In genomic region chr8:96488741-96489453, GRCm38 (mm10) we compare ENCODE assay signal across 31 mouse cellular contexts.
DNase-seq lines count a peak whose midpoint lies in the region; ATAC-seq lines count a peak whose summit lies in the region.
"Had no signal": no experiment of that assay in that cellular context is flagged by ENCODE, and none has a peak within 500 bp of the region (broad histone marks: within the 10 kb centered on the region; RNA-seq: fewer than 3 reads in every experiment).

No protein-coding gene starts in this region.

- no peaks in the 10 kb centered on the region for H3K4me1 ChIP-seq in hindbrain, embryonic 11.5 days (replicated peaks; ENCODE audit: control insufficient read depth, insufficient read depth, low read length)
- peaks cover 4% of the 10 kb centered on the region; the same call in 1 of the 2 replicates for H3K4me1 ChIP-seq in hindbrain, embryonic 14.5 days (replicated peaks; ENCODE audit: control insufficient read depth, insufficient read depth, low read length)
- 0 out of 2 replicates have a peak, but pooled peaks cover 3% of the 10 kb centered on the region for H3K4me1 ChIP-seq in midbrain, embryonic 14.5 days (ENCODE audit: control insufficient read depth, insufficient read depth, low read length)
- peaks cover 5% of the 10 kb centered on the region; the same call in 1 of the 2 replicates for H3K4me1 ChIP-seq in midbrain, embryonic 15.5 days
- H3K4me1 ChIP-seq: embryonic facial prominence, embryonic 12.5 days; heart, embryonic 10.5 days; heart, embryonic 15.5 days; limb, embryonic 13.5 days; liver, embryonic 12.5 days; megakaryocyte, embryonic 14.5 days had no signal

- H3K9ac ChIP-seq in hindbrain, embryonic 11.5 days (ENCODE audit: low read depth, low read length), result no peak overlapping the region
- H3K9ac ChIP-seq in hindbrain, embryonic 14.5 days, result no peak overlapping the region
- H3K9ac ChIP-seq in midbrain, embryonic 14.5 days (replicated peaks; ENCODE audit: low read length), result no peak overlapping the region
- H3K9ac ChIP-seq in midbrain, embryonic 15.5 days, result no peak overlapping the region
- H3K9ac ChIP-seq: embryonic facial prominence, embryonic 12.5 days; heart, embryonic 15.5 days; kidney, embryonic 15.5 days; limb, embryonic 13.5 days; liver, embryonic 12.5 days; neural tube, embryonic 13.5 days had no signal

- H3K27ac ChIP-seq in hindbrain, embryonic 11.5 days (ENCODE audit: low read depth, low read length), result peak overlapping the region; percentile 9; the same call in 1 of the 2 replicates
- H3K27ac ChIP-seq in hindbrain, embryonic 14.5 days, result no peak overlapping the region
- H3K27ac ChIP-seq in midbrain, embryonic 14.5 days (replicated peaks; ENCODE audit: low read depth, low read length), result no peak overlapping the region
- no peak overlapping the region for H3K27ac ChIP-seq in midbrain, embryonic 15.5 days
- H3K27ac ChIP-seq: embryonic facial prominence, embryonic 12.5 days; heart, embryonic 10.5 days; heart, embryonic 15.5 days; kidney, embryonic 15.5 days; limb, embryonic 13.5 days; liver, embryonic 12.5 days; neural tube, embryonic 13.5 days; stomach, postnatal 0 days had no signal

- H3K27me3 ChIP-seq in hindbrain, embryonic 11.5 days (ENCODE audit: control insufficient read depth, insufficient read depth, low read length), result no peaks in the 10 kb centered on the region
- H3K27me3 ChIP-seq in hindbrain, embryonic 14.5 days (ENCODE audit: control insufficient read depth, insufficient read depth, low read length), result no peaks in the 10 kb centered on the region
- H3K27me3 ChIP-seq in midbrain, embryonic 14.5 days (ENCODE audit: control insufficient read depth, insufficient read depth, low read length), result no peaks in the 10 kb centered on the region
- no peaks in the 10 kb centered on the region for H3K27me3 ChIP-seq in midbrain, embryonic 15.5 days (replicated peaks)
- H3K27me3 ChIP-seq: embryonic facial prominence, embryonic 12.5 days; heart, embryonic 15.5 days; kidney, embryonic 15.5 days; limb, embryonic 13.5 days; liver, embryonic 12.5 days; megakaryocyte, embryonic 14.5 days; neural tube, embryonic 13.5 days had no signal

- ATAC-seq in hindbrain, embryonic 11.5 days (ENCODE audit: low FRiP score), result no peak
- ATAC-seq in hindbrain, embryonic 14.5 days (ENCODE audit: low FRiP score), result no peak
- no peak for ATAC-seq in midbrain, embryonic 14.5 days (ENCODE audit: low FRiP score, low TSS enrichment)
- ATAC-seq in midbrain, embryonic 15.5 days (replicated peaks), result no peak
- ATAC-seq: CD4-positive, CD25-positive, alpha-beta regulatory T cell, adult 4 months; hindbrain, embryonic 16.5 days; liver, embryonic 12.5 days; lung, postnatal 0 days had no signal

- no peaks in the 10 kb centered on the region for H3K9me3 ChIP-seq in hindbrain, embryonic 11.5 days (ENCODE audit: control insufficient read depth, low read length)
- H3K9me3 ChIP-seq in hindbrain, embryonic 14.5 days (ENCODE audit: control insufficient read depth, low read length), result no peaks in the 10 kb centered on the region
- no peaks in the 10 kb centered on the region for H3K9me3 ChIP-seq in midbrain, embryonic 14.5 days (ENCODE audit: control insufficient read depth, low read length)
- H3K9me3 ChIP-seq in midbrain, embryonic 15.5 days, result no peaks in the 10 kb centered on the region
- H3K9me3 ChIP-seq: embryonic facial prominence, embryonic 12.5 days; heart, embryonic 10.5 days; heart, embryonic 15.5 days; kidney, embryonic 15.5 days; limb, embryonic 13.5 days; neural tube, embryonic 13.5 days had no signal

- peak; percentile 38 for DNase-seq in embryo, embryonic 10 days (ENCODE audit: low spot score)
- no peak for DNase-seq in embryo, embryonic 9.5 days (ENCODE audit: extremely low spot score)
- peak; percentile 23 for DNase-seq in hindbrain, embryonic 11.5 days (ENCODE audit: low spot score)
- no peak for DNase-seq in hindbrain, embryonic 14.5 days (ENCODE audit: low spot score)
- peak; percentile 6 for DNase-seq in midbrain, embryonic 14.5 days
- no peak for DNase-seq in urinary bladder, postnatal 4 days (ENCODE audit: low spot score in 2 of 2)
- DNase-seq: adrenal gland, postnatal 14 days; cerebellum, adult 18-20 months; gastrocnemius, postnatal 25 days; heart, adult 11 months; heart, postnatal 36 days; kidney, adult 18-20 months; kidney, postnatal 4 days; lung, adult 18-20 months; lung, postnatal 4 days; right cerebral cortex, postnatal 4 days; thymus, adult 18-20 months; thymus, postnatal 36 days had no signal

- no peak overlapping the region for H3K4me2 ChIP-seq in hindbrain, embryonic 11.5 days (replicated peaks; ENCODE audit: low read depth, low read length)
- H3K4me2 ChIP-seq in hindbrain, embryonic 14.5 days (replicated peaks), result no peak overlapping the region
- no peak overlapping the region for H3K4me2 ChIP-seq in midbrain, embryonic 14.5 days (ENCODE audit: low read length)
- H3K4me2 ChIP-seq in midbrain, embryonic 15.5 days, result no peak overlapping the region
- H3K4me2 ChIP-seq: embryonic facial prominence, embryonic 12.5 days; heart, embryonic 15.5 days; kidney, embryonic 15.5 days; limb, embryonic 13.5 days; liver, embryonic 12.5 days; neural tube, embryonic 13.5 days had no signal

- no peaks in the 10 kb centered on the region for H3K36me3 ChIP-seq in hindbrain, embryonic 11.5 days (ENCODE audit: control insufficient read depth, insufficient read depth, low read length)
- H3K36me3 ChIP-seq in hindbrain, embryonic 14.5 days (replicated peaks; ENCODE audit: control insufficient read depth, insufficient read depth), result no peaks in the 10 kb centered on the region
- H3K36me3 ChIP-seq in midbrain, embryonic 14.5 days (ENCODE audit: control insufficient read depth, insufficient read depth, low read length), result no peaks in the 10 kb centered on the region
- no peaks in the 10 kb centered on the region for H3K36me3 ChIP-seq in midbrain, embryonic 15.5 days (replicated peaks)
- H3K36me3 ChIP-seq: embryonic facial prominence, embryonic 12.5 days; heart, embryonic 10.5 days; heart, embryonic 15.5 days; kidney, embryonic 15.5 days; limb, embryonic 13.5 days; liver, embryonic 12.5 days; neural tube, embryonic 13.5 days had no signal

- H3K4me3 ChIP-seq in hindbrain, embryonic 11.5 days (ENCODE audit: low read depth, low read length), result no peak overlapping the region
- no peak overlapping the region for H3K4me3 ChIP-seq in hindbrain, embryonic 14.5 days (replicated peaks; ENCODE audit: low read length)
- H3K4me3 ChIP-seq in midbrain, embryonic 14.5 days (replicated peaks; ENCODE audit: low read depth, low read length), result no peak overlapping the region
- no peak overlapping the region for H3K4me3 ChIP-seq in midbrain, embryonic 15.5 days
- H3K4me3 ChIP-seq: embryonic facial prominence, embryonic 12.5 days; heart, embryonic 10.5 days; heart, embryonic 15.5 days; kidney, embryonic 15.5 days; limb, embryonic 13.5 days; liver, embryonic 12.5 days; megakaryocyte, embryonic 14.5 days; neural tube, embryonic 13.5 days had no signal

- 41% methylated on average over 7 of the region's 7 CpGs for WGBS in hindbrain, embryonic 11.5 days
- WGBS in hindbrain, embryonic 14.5 days, result 33% methylated on average over 7 of the region's 7 CpGs
- WGBS in midbrain, embryonic 14.5 days, result 56% methylated on average over 7 of the region's 7 CpGs
- WGBS in midbrain, embryonic 15.5 days, result 39% methylated on average over 7 of the region's 7 CpGs

Comparison
In these comparisons a context has a peak if more than half of its experiments do, and no peak if none do; other contexts are left out.
1. DNase-seq: peak in embryo, embryonic 10 days (single experiment), hindbrain, embryonic 11.5 days (single experiment) and midbrain, embryonic 14.5 days (single experiment); none in embryo, embryonic 9.5 days (single experiment), hindbrain, embryonic 14.5 days (single experiment) and urinary bladder, postnatal 4 days (0 of 2).